Mouse (Mus musculus) thymus, adult 2 months (tissue): ENCODE measurements at regions not wholly inside any gene's neighbourhood (a gene's known extent, or its start where the extent isn't known, plus 50 kb on each side); places are given as distances from the start of the nearest gene placed in this dataset.

ENCODE experiments used
- CTCF ChIP-seq: fragments of 200-500 bp; IDR thresholded peaks from 2 replicates; pipeline ENCODE4 v1.5.1; 2012; ENCODE audit warnings: mild to moderate bottlenecking, control low read depth, low read length, moderate library complexity, borderline replicate concordance; ENCODE audit not compliant: control insufficient read depth, poor library complexity, insufficient read depth; ENCODE audit errors: extremely low read depth
- POLR2A ChIP-seq: fragments of 200-500 bp; IDR thresholded peaks from 2 replicates; pipeline ENCODE4 v1.6.1; 2012; ENCODE audit warnings: mild to moderate bottlenecking, low read length, control low read depth, moderate library complexity; ENCODE audit not compliant: control insufficient read depth, poor library complexity, insufficient read depth; ENCODE audit errors: extremely low read depth

DNA sequence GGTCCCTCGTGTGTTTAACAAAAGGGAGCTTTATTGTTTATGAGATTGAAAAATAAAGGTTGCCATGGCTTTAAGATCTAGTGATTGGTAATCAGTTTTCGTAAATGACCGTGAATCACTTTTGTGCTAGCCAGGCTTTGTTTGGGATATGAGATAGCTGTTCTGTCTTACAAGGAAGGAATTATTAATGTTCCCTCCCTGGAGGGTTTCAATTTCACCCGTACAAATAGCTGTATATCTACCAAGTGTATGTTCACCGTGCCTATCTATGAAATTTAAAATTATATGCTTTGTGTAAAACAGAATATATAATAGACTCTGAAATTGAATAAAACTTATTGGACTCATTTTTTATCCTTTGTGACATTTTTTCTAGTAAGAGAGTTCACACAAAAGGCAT, 268.3 kb upstream of the Apob start:
- TF ChIP-seq CTCF (no peak), POLR2A (no peak)
